Mouse (Mus musculus) ES-E14 (cell line): ENCODE data around the gene Raly. TPM values are rescaled to one million over a fixed set of nuclear protein-coding genes. Genes with fewer than 3 reads are reported as not detected.
A peak's percentile ranks its signal among the peaks of the same experiment; 100 is the strongest.

Experiments used
- DNase-seq: peaks from one replicate; pipeline ENCODE4 v3.0.0-alpha.2; 2013; ENCODE audit warnings: low read depth, low spot score
- H3K27ac ChIP-seq: 2 replicates; pipeline ENCODE4 v1.5.1; 2012; ENCODE audit warnings: low read depth, mild to moderate bottlenecking, low read length, moderate library complexity, mixed read lengths; ENCODE audit not compliant: poor library complexity, insufficient read depth, severe bottlenecking
- H3K36me3 ChIP-seq: 2 replicates; pipeline ENCODE4 v1.6.1; 2012; ENCODE audit warnings: mild to moderate bottlenecking, low read length, moderate library complexity, mixed read lengths; ENCODE audit not compliant: control insufficient read depth, poor library complexity, insufficient read depth, severe bottlenecking
- H3K4me1 ChIP-seq, 2 experiments: fragments of 150-350 bp in 1 of 2; sonication (generic) in 1 of 2; 2 replicates each; pipeline ENCODE4 v1.6.1; 2012; ENCODE audit warnings: low read length in 2 of 2, mild to moderate bottlenecking in 1 of 2, mixed read lengths in 1 of 2; ENCODE audit not compliant: control insufficient read depth in 2 of 2, insufficient read depth in 2 of 2, poor library complexity in 1 of 2
- H3K4me3 ChIP-seq, 2 experiments: fragments of 150-350 bp in 1 of 2; sonication (generic) in 1 of 2; 2 replicates each; pipeline ENCODE4 v1.5.1; 2012; ENCODE audit warnings: low read length in 2 of 2, low read depth in 1 of 2, mild to moderate bottlenecking in 1 of 2, mixed read lengths in 1 of 2; ENCODE audit not compliant: insufficient read depth in 1 of 2, poor library complexity in 1 of 2, severe bottlenecking in 1 of 2
- H3K9ac ChIP-seq: 2 replicates; pipeline ENCODE4 v1.6.1; 2012; ENCODE audit warnings: low read depth, mild to moderate bottlenecking, low read length, mixed read lengths; ENCODE audit not compliant: poor library complexity, insufficient read depth, severe bottlenecking
- H3K9me3 ChIP-seq: fragments of 150-350 bp; sonication (generic); 2 replicates; pipeline ENCODE4 v1.6.1; 2012; ENCODE audit warnings: low read depth, mild to moderate bottlenecking, low read length; ENCODE audit not compliant: control insufficient read depth, insufficient read depth
- CHD2 ChIP-seq: IDR thresholded peaks from 2 replicates; pipeline ENCODE4 v1.6.1; 2014; ENCODE audit warnings: mild to moderate bottlenecking, low read depth, low read length, inconsistent platforms
- HCFC1 ChIP-seq: IDR thresholded peaks from 2 replicates; pipeline ENCODE4 v1.6.1; 2012; ENCODE audit warnings: low read length, inconsistent platforms, borderline replicate concordance; ENCODE audit not compliant: insufficient read depth
- MAFK ChIP-seq: IDR thresholded peaks from 2 replicates; pipeline ENCODE4 v1.6.1; 2014; ENCODE audit warnings: mild to moderate bottlenecking, low read depth, low read length, inconsistent platforms; ENCODE audit not compliant: insufficient read depth
- ZC3H11A ChIP-seq: IDR thresholded peaks from 2 replicates; pipeline ENCODE4 v1.6.1; 2012; ENCODE audit warnings: low read depth, mild to moderate bottlenecking, inconsistent platforms, low read length, borderline replicate concordance
- ZNF384 ChIP-seq: IDR thresholded peaks from 2 replicates; pipeline ENCODE4 v1.6.1; 2012; ENCODE audit warnings: low read depth, low read length, inconsistent platforms
- in situ Hi-C, 2 experiments: fragments of 600-800 bp; cut with MboI; formaldehyde crosslinking; loops; one replicate each; pipeline ENCODE4 v1.15.1; 2025; ENCODE audit warnings: low sequenced_read_pairs in 2 of 2, inconsistent platforms in 1 of 2; ENCODE audit not compliant: unreplicated experiment in 2 of 2
- total RNA-seq: library from RNA; depleted of rRNA; stranded (reverse); fragments of 300-350 nt; gene quantifications from 2 replicates; pipeline ENCODE4 v1.2.3, GENCODE M21; 2012

The Raly gene
- total RNA-seq, 1 experiment, result 209 TPM

DNA sequence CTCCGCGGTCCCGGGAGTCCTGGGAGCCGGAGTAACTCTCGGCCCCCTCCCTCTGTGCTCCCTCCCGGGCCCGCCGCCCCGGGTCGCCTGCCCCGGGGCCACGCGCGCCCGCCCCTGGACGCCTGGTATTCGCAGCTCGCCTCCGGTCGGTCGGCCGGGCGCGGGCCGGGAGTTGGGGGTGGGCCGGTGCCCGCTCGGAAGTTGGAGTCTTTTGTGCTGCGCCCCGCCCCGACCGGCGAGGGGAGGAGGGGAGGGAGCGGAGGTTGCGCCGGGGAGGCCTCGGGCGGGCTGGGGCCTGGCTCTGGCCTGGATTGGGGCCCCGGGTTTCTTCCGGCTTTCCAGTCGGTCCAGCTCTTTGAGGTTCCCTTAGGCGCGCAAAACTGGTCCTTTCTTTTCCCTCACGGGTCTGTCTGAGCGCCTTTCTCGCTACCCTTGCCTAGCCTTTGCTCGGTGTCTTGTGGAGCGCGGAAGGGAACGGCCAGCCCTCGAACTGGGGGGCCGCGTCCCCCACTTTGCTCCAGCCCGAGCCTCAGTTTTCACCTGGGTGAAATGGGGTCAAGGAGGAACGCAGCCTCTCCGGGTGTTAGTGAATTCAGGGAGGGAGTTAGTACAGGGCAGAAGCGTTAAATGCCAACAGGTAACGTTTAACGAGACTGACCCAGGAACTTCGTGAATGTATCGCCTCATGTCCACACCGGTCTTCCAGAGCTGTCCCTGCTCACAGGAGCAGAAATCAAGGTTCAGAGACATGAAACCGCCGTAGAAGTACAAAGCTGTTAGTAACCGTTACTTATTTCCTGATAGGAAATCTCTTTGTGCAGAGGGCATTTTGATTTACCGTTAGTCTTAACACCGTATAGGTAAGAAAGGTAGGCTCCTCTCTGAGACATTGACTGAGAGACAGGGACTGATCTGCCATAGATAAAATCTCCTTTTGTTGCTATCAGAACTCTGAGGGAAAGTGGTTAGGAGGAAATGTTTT, 1.1 kb downstream of the Raly start:
- in situ Hi-C loops, result no loop called here
- DNase-seq, result no peak
- peaks cover under 1 to 5% of the 10 kb centered on the region in 2 experiments; a peak in 2 of 4 replicates for H3K4me1 ChIP-seq
- H3K36me3 ChIP-seq, result no peaks in the 10 kb centered on the region
- peak overlapping the region; percentile 98 for H3K9ac ChIP-seq
- H3K9me3 ChIP-seq, result no peaks in the 10 kb centered on the region
- peak overlapping the region; percentile 96 for H3K27ac ChIP-seq
- peak overlapping the region; percentile 84 to 94 for H3K4me3 ChIP-seq
- TF ChIP-seq HCFC1 (no peak), ZNF384 (no peak), ZC3H11A (no peak), CHD2 (no peak), MAFK (no peak)

DNA sequence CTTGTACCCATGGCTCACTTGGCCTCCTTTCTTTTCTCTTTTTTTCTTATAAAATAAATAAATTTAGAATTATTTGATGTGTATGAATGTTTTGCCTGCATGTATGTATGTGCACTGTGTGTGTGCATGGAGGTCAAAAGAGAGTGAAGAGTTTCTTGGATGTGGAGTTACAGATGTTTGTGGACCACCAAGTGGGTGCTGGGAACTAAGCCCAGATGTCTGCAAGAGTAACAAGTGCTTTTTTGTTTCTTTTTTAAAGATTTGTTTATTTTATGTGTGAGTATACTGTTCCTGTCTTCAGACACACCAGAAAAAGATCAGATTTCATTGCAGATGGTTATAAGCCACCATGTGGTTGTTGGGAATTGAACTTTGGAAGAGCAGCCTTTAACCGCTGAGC, 12.5 kb downstream of the Raly start:
- Histone ChIP-seq H3K9me3 (no peaks in the 10 kb centered on the region), H3K36me3 (no peaks in the 10 kb centered on the region), H3K9ac (no peak overlapping the region), H3K4me3 (no peak overlapping the region), H3K27ac (no peak overlapping the region), H3K4me1 (peaks cover 0 to 3% of the 10 kb centered on the region in 2 experiments; a peak in 1 of 4 replicates)
- no peak for TF ChIP-seq CHD2
- TF ChIP-seq MAFK, result no peak
- no peak for TF ChIP-seq ZC3H11A
- no peak for TF ChIP-seq HCFC1
- no peak for TF ChIP-seq ZNF384
- in situ Hi-C loops, result no loop called here
- DNase-seq, result no peak

DNA sequence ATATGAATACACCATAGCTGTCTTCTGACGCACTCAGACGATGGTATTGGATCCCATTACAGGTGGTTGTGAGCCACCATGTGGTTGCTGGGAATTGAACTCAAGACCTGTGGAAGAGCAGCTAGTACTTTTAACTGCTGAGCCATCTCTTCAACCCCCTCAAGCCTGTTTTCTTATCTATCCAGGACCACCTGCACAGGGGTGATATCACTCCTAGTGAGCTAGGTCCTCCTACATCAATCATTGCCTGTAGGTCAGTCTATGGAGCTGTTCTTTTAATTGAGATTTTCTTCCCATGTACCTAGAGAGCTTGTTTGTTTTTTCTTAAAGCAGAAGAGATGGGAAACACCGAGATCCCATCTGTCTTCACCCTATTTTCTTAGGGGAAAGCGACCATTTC, 12.9 kb downstream of the Raly start:
- Histone ChIP-seq H3K9me3 (no peaks in the 10 kb centered on the region), H3K36me3 (no peaks in the 10 kb centered on the region), H3K4me3 (no peak overlapping the region), H3K9ac (no peak overlapping the region), H3K27ac (no peak overlapping the region), H3K4me1 (peaks cover 0 to 3% of the 10 kb centered on the region in 2 experiments; a peak in 1 of 4 replicates)
- no peak for DNase-seq
- TF ChIP-seq HCFC1 (no peak), MAFK (no peak), CHD2 (no peak), ZNF384 (no peak), ZC3H11A (no peak)
- in situ Hi-C loops, result no loop called here

DNA sequence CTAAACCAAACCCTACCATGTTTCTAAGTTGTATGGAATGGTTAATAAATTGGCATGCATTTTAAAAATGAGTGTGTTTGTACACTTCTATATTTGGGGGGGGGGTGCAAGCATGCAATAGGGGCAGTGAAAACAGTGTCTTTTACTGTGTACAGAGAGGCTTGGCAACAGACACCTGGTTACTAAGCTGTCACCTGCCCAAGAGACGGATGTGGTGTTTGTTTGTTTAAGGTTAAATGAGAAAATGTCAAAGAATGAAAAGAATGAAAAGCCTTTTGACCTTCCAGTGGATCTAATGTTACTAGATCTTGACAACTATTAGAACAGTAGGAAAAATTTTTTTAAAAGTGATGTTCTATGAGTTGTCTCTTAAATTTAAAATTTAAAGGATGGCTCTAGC, 16.8 kb downstream of the Raly start:
- Histone ChIP-seq H3K4me1 (0 out of 4 replicates have a peak, but pooled peaks cover 2 to 3% of the 10 kb centered on the region in 2 experiments), H3K36me3 (no peaks in the 10 kb centered on the region; the same call in 1 of the 2 replicates), H3K9ac (no peak overlapping the region), H3K9me3 (no peaks in the 10 kb centered on the region), H3K27ac (no peak overlapping the region), H3K4me3 (no peak overlapping the region)
- TF ChIP-seq ZNF384 (no peak), HCFC1 (no peak), CHD2 (no peak), ZC3H11A (no peak), MAFK (no peak)
- DNase-seq, result no peak
- in situ Hi-C loops, result no loop called here
